Mouse (Mus musculus): ENCODE results near the gene Slc25a5. TPM values are rescaled to one million over a fixed set of nuclear protein-coding genes. Genes with fewer than 3 reads are reported as not detected.

Gene Slc25a5
- polyA plus RNA-seq, 1 experiment from 2014 or later = 996 TPM

DNA sequence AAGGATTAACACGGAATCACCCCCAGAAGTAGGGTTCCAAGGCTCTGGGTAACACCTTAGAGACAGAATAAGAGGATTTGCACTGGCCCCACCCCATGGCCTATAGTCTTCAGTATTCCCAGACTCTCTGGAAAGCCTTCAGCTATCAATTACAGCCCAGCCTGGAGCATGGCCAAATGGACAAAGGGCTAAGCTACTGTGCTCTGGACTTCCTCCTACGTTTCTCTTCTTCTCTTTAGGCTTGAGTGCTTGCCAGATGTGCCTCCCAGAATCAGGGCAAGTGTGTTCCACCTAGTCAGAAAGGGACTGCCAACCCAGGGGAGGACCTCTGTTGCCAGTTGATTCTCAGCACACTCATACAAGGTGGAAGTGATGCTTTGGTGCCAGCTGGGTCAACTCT lies 29.6 kb downstream of the Slc25a5 start:
- no peak overlapping the region for H3K27ac ChIP-seq
- no peaks in the 10 kb centered on the region for H3K9me3 ChIP-seq
- no peaks in the 10 kb centered on the region for H3K27me3 ChIP-seq (replicated peaks)
- H3K36me3 ChIP-seq = no peaks in the 10 kb centered on the region
- no peaks in the 10 kb centered on the region for H3K4me1 ChIP-seq (replicated peaks)
- peak; percentile 37; the same call in 1 of the 2 replicates for ATAC-seq
- WGBS = 57% methylated on average over 2 of the region's 2 CpGs
- no peak overlapping the region for H3K9ac ChIP-seq
- H3K4me3 ChIP-seq (replicated peaks) = no peak overlapping the region
- H3K4me2 ChIP-seq (replicated peaks) = no peak overlapping the region

DNA sequence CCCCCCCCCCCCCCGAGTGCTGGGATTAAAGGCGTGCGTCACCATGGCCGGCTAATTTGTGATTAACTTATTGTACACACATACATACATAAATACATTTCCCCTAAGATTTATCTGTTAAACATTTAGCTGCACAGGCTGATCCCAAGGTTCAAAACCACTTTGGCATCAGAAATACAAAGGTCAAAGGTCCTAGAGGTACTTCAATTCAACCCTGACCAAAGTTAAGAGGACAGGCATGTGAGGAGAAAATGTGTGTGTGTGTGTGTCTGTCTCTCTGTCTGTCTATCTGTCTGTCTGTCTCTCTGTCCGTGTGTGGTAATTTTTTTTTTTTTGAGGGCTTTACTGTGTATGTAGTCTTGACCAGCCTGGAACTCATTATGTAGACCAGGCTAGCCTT lies 31.4 kb downstream of the Slc25a5 start:
- H3K4me3 ChIP-seq (replicated peaks) = no peak overlapping the region
- 91% methylated on average over 4 of the region's 5 CpGs for WGBS
- no peak overlapping the region for H3K9ac ChIP-seq
- no peak for ATAC-seq
- no peaks in the 10 kb centered on the region for H3K27me3 ChIP-seq (replicated peaks)
- no peaks in the 10 kb centered on the region for H3K9me3 ChIP-seq
- 0 out of 2 replicates have a peak, but pooled peaks cover 1% of the 10 kb centered on the region for H3K4me1 ChIP-seq (replicated peaks)
- no peak overlapping the region for H3K27ac ChIP-seq
- H3K4me2 ChIP-seq (replicated peaks) = no peak overlapping the region
- no peaks in the 10 kb centered on the region for H3K36me3 ChIP-seq

DNA sequence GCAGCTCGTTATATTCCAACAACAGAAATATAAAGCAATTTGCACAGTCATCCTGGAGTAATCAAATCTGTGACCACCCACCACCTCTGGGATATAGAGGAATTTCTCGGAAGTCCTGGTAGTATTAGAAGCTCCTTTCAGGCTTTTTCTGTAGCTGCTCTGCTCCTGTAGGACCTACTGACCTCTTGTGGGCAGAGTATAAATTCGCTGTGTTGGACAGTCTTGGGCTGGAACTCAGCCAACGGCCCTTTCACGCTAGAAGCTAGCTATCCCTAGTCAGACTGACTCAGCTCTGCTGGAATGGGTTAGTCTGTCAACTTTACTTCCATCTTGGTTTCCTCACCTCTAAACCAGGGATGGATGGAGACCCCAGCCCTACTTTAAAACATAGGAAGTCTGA lies 34.8 kb downstream of the Slc25a5 start:
- H3K36me3 ChIP-seq = no peaks in the 10 kb centered on the region
- no peak overlapping the region for H3K9ac ChIP-seq
- no peak overlapping the region for H3K4me2 ChIP-seq (replicated peaks)
- no peaks in the 10 kb centered on the region for H3K27me3 ChIP-seq (replicated peaks)
- H3K9me3 ChIP-seq = no peaks in the 10 kb centered on the region
- 0 out of 2 replicates have a peak, but pooled peaks cover 4% of the 10 kb centered on the region for H3K4me1 ChIP-seq (replicated peaks)
- ATAC-seq = peak; percentile 50; the same call in 1 of the 2 replicates
- no peak overlapping the region for H3K4me3 ChIP-seq (replicated peaks)
- no peak overlapping the region for H3K27ac ChIP-seq
- 37% methylated on average over 5 of the region's 5 CpGs for WGBS

DNA sequence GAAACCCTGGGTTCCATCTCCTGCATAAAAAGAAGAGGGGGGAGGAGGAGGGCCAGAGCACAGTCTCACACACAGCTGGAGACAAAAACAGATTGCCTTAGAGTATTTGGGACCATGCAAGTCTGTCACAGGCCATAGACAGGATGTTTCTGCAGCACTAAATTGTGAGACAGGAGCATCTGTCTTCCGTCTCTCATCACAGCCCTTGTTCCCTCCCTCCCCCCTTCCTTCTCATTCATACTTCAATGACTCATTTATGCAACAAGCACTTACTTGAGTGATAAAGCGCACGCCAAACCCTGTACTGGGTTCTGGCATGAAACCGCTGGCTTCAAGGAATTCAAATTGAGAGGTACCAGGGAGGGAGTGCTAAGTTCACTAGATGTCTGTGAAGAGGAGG lies 36.2 kb downstream of the Slc25a5 start:
- 54% methylated on average over 4 of the region's 4 CpGs for WGBS
- H3K27ac ChIP-seq = no peak overlapping the region

DNA sequence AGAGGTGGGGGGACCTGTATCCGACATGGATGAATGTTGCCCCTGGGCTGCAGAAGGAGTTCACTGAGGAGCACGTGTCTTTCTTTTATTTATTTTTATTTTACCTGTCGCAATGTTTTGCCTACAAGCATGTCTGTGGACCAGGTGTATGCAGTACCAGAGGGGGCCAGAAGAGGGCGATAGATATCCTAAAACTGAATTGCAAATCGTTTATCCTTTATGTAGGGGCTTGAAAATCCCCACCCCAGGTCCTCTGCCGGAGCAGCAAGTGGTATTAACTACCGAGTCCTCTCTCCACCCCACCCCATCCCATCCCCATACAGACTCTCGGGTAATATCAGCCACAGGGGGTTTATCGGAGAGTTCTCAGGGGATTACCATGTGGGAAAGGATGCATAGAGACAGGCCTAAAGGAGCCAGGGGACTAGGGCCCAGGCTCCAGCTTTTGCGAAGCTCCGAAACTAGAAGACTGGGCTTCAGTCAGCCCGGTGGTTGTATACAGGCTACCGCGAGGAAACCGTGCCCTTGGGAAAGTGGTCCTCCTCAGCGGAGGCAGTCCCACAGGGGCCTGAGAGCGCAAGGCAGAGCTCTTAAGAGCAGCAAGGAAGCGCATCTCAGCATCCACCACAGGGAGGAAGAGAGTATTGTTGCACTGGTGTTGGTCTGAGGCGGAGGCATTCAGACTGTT lies 38.1 kb downstream of the Slc25a5 start:
- WGBS = 34% methylated on average over 19 of the region's 19 CpGs
- no peak overlapping the region for H3K4me3 ChIP-seq (replicated peaks)
- no peak overlapping the region for H3K27ac ChIP-seq
- peak overlapping the region; percentile 31; the same call in 1 of the 2 replicates for H3K4me2 ChIP-seq (replicated peaks)
- no peaks in the 10 kb centered on the region for H3K27me3 ChIP-seq (replicated peaks)
- no peaks in the 10 kb centered on the region for H3K9me3 ChIP-seq
- no peak for ATAC-seq
- 0 out of 2 replicates have a peak, but pooled peaks cover 4% of the 10 kb centered on the region for H3K4me1 ChIP-seq (replicated peaks)
- 0 out of 2 replicates have a peak overlapping the region, but pooled peaks have one; percentile 13 for H3K9ac ChIP-seq
- no peaks in the 10 kb centered on the region for H3K36me3 ChIP-seq

More for the DNA sequence above, 36.2 kb downstream of the Slc25a5 start:
- no peak for ATAC-seq
- Histone ChIP-seq H3K9me3 (no peaks in the 10 kb centered on the region), H3K4me3 (replicated peaks) (no peak overlapping the region), H3K4me2 (replicated peaks) (no peak overlapping the region), H3K9ac (no peak overlapping the region), H3K27me3 (replicated peaks) (no peaks in the 10 kb centered on the region), H3K36me3 (no peaks in the 10 kb centered on the region), H3K4me1 (replicated peaks) (0 out of 2 replicates have a peak, but pooled peaks cover 4% of the 10 kb centered on the region)

DNA sequence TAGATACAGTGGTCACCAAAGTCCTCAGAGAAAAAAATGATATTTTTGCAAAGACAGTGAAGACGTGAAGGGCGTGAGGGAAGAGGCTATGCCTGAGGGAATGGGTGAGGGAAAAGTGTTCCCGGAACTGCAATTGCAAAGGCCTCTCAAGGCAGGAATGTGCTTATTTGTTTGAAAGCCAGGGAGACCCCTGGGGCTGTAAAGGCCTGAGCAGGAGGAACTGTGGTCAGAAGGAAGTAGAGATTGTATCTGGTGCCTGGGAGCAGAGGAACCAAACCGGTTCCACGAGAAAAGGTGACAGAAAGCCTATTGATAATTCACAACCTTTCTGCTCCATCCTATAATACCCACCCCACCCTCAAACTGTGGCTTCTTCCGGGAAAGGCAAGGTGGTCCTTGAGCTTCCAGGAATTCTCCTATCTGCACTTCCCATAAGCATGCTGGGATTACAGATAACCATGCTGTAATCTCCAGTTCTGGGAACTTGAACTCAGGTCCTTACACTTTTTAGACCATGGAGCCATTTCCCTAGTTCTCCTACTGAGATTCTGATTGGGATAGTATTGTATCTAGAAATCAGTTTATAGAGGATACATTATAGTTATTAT lies 41.7 kb downstream of the Slc25a5 start:
- Histone ChIP-seq H3K36me3 (no peaks in the 10 kb centered on the region), H3K9me3 (no peaks in the 10 kb centered on the region), H3K4me3 (replicated peaks) (no peak overlapping the region), H3K27me3 (replicated peaks) (no peaks in the 10 kb centered on the region), H3K27ac (no peak overlapping the region), H3K4me2 (replicated peaks) (no peak overlapping the region), H3K9ac (no peak overlapping the region), H3K4me1 (replicated peaks) (no peaks in the 10 kb centered on the region)
- peak; percentile 55; the same call in 1 of the 2 replicates for ATAC-seq
- WGBS = 59% methylated on average over 6 of the region's 6 CpGs

DNA sequence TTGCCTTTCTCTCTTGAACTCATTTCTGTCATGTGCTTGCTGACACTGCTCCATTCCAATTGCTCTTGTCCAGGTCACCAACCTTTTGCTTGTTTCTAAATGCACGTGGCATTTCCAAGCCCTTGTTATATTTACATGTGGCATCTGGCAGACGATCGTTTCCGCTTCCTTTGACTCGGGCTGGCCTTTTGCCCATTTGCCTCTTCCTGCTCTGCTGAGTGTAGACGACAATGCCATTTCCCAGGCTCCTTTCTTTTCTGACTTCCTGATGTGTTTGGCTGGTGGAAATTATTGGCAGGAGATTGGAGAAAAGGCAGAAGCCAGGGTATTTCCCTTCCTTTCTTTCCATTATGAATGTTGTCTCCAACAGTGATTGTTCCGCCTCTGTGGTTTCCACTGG lies 43.9 kb downstream of the Slc25a5 start:
- Histone ChIP-seq H3K4me3 (replicated peaks) (no peak overlapping the region), H3K36me3 (no peaks in the 10 kb centered on the region), H3K9me3 (no peaks in the 10 kb centered on the region), H3K9ac (no peak overlapping the region), H3K4me1 (replicated peaks) (no peaks in the 10 kb centered on the region), H3K27me3 (replicated peaks) (no peaks in the 10 kb centered on the region), H3K4me2 (replicated peaks) (no peak overlapping the region), H3K27ac (no peak overlapping the region)
- no peak for ATAC-seq
- 74% methylated on average over 7 of the region's 7 CpGs for WGBS

DNA sequence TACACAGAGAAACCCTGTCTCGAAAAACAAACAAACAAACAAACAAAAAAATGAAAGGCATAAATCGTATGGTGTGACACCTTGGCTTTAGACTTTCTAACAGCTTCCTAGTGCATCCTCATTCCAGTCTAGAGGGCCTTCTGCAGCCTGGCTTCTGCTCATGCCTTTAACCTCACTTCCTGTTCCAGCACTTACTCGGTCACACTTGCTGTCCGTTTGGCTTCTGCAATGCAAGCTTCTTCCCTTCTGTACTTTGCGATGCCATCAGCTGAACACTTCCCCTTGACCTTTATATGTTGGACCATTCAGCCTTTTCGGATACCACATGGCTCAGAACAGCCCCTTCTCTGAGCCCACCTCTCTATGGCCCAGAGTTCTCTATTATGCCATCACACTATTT lies 46.2 kb downstream of the Slc25a5 start:
- no peaks in the 10 kb centered on the region for H3K9me3 ChIP-seq
- 86% methylated on average over 6 of the region's 6 CpGs for WGBS
- H3K36me3 ChIP-seq = no peaks in the 10 kb centered on the region
- no peaks in the 10 kb centered on the region for H3K4me1 ChIP-seq (replicated peaks)
- H3K27ac ChIP-seq = no peak overlapping the region
- no peak overlapping the region for H3K4me2 ChIP-seq (replicated peaks)
- ATAC-seq = no peak
- H3K27me3 ChIP-seq (replicated peaks) = no peaks in the 10 kb centered on the region
- no peak overlapping the region for H3K9ac ChIP-seq
- no peak overlapping the region for H3K4me3 ChIP-seq (replicated peaks)

DNA sequence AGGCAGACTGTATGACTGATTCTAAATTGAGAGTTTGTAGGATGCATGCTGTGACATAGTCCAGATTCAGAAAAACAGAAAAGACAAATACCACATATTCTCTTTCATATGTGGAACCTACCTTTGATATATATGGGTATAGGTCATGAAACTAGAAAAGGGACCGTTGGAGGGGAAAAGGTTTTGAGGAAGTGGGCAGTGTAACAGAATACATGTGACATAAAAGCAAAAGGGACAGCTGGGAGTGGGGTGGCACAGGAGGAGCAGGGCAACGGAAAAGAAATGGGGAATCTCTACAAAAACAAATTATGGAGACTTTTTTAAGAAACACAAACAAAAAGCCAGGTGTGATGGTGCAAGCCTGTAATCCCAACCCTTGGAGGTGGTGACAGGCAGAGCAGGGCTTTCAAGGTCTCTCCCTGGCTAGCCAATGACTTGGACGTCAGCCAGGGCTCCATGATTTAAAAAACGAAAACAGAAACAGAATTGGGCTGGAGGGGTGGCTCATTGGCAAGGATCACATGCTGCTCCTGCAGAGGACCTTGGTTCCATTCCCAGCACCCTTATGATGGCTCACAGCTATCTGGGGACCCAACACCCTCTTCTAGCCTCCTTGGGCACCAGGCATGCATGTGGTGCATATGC lies 48.0 kb downstream of the Slc25a5 start:
- Histone ChIP-seq H3K4me1 (replicated peaks) (no peaks in the 10 kb centered on the region), H3K27me3 (replicated peaks) (no peaks in the 10 kb centered on the region), H3K27ac (no peak overlapping the region), H3K9me3 (no peaks in the 10 kb centered on the region), H3K9ac (no peak overlapping the region), H3K4me3 (replicated peaks) (no peak overlapping the region), H3K4me2 (replicated peaks) (no peak overlapping the region), H3K36me3 (no peaks in the 10 kb centered on the region)
- ATAC-seq = no peak
- WGBS = 64% methylated on average over 4 of the region's 4 CpGs

DNA sequence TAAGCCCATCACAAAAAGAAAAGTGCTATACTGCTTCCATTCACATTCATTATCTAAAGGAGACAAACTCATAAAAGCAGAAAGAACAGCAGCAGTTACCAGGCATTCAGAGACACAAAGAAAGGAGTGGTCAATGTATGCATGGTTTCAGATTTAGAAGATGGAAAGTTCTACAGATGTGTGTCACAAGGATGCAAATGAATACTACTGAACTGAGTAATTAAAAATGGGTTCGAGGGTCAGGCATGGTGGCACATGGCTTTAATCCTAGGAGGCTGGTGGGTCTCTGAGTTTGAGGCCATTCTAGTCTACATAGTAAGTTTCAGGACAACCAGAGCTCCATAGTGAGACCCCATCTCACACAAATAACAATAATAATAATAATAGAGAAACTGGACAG lies 51.7 kb downstream of the Slc25a5 start:
- H3K4me3 ChIP-seq (replicated peaks) = no peak overlapping the region
- no peak overlapping the region for H3K27ac ChIP-seq
- no peaks in the 10 kb centered on the region for H3K27me3 ChIP-seq (replicated peaks)
- 79% methylated on average over 1 of the region's 1 CpGs for WGBS
- ATAC-seq = no peak
- no peak overlapping the region for H3K9ac ChIP-seq
- no peaks in the 10 kb centered on the region for H3K36me3 ChIP-seq
- H3K9me3 ChIP-seq = no peaks in the 10 kb centered on the region
- no peak overlapping the region for H3K4me2 ChIP-seq (replicated peaks)
- H3K4me1 ChIP-seq (replicated peaks) = no peaks in the 10 kb centered on the region
